Mouse (Mus musculus) liver, embryonic 14.5 days (tissue): ENCODE data around the gene Rtn1.

ENCODE experiments used
- CTCF ChIP-seq: IDR thresholded peaks from 2 replicates; pipeline ENCODE4 v1.5.1; 2016; ENCODE audit warnings: antibody characterized with exemption, low read depth, control low read depth
- EP300 ChIP-seq: IDR thresholded peaks from 2 replicates; pipeline ENCODE4 v1.6.1; 2016; ENCODE audit warnings: antibody characterized with exemption, low read depth

- TF ChIP-seq EP300 (no peak), CTCF (no peak)
These were observed 210.8 kb downstream of the Rtn1 start for GRCm38 (mm10) chr12:72197925-72198486.
